Mouse (Mus musculus) CH12.LX (cell line): Measurements from ENCODE around the gene Tex29.

Experiments used
- CTCF ChIP-seq, 2 experiments: IDR thresholded peaks in 1 of 2; conservative IDR thresholded peaks in 1 of 2; 2 replicates each; pipeline ENCODE4 v1.5.1; 2011 to 2012; ENCODE audit warnings: low read depth in 2 of 2, low read length in 2 of 2, improper control_type of control experiment in 1 of 2, inconsistent platforms in 1 of 2, mild to moderate bottlenecking in 1 of 2, moderate library complexity in 1 of 2
- RCOR1 ChIP-seq: conservative IDR thresholded peaks from 2 replicates; pipeline ENCODE4 v1.6.1; 2012; ENCODE audit warnings: low read depth, mild to moderate bottlenecking, inconsistent platforms, low read length, improper control_type of control experiment

GRCm38 (mm10) chr8:11892756-11893155 is 52.5 kb downstream of the Tex29 start:
- TF ChIP-seq RCOR1 (no peak), CTCF (conservative IDR thresholded peaks at IDR 0.05 in 1 of 2, IDR thresholded peaks at IDR 0.05 in 1 of 2; ENCODE audit: low read depth in 2 of 2, low read length in 2 of 2) (no peak)
